Mouse (Mus musculus): Measurements from ENCODE around the gene Zkscan17. TPM values are rescaled to one million over a fixed set of nuclear protein-coding genes. Genes with fewer than 3 reads are reported as not detected.
A peak's percentile ranks its signal among the peaks of the same experiment; 100 is the strongest.

The Zkscan17 gene
- total and polyA plus RNA-seq, 3 experiments: 8.9 to 49.9 (median 36.8) TPM

GRCm38 (mm10) chr11:59472326-59472677 is 54.2 kb downstream of the Zkscan17 start, which contains the start of gene Zfp867 (continued):
- TF ChIP-seq TBP (conservative IDR thresholded peaks at IDR 0.05; ENCODE audit: low read depth, low read length) (peak; percentile 94), IRF4 (IDR thresholded peaks at IDR 0.05; ENCODE audit: low read depth, low read length) (no peak), UBTF (IDR thresholded peaks at IDR 0.05; ENCODE audit: low read depth, low read length) (no peak), ZKSCAN1 (IDR thresholded peaks at IDR 0.05; ENCODE audit: borderline replicate concordance, low read depth, low read length) (no peak), ZMIZ1 (IDR thresholded peaks at IDR 0.05; ENCODE audit: low read depth, low read length) (peak; percentile 78)

GRCm38 (mm10) chr11:59471413-59472325 is 54.9 kb downstream of the Zkscan17 start:
- TF ChIP-seq MAX (IDR thresholded peaks at IDR 0.05; ENCODE audit: low read length): 0 out of 2 replicates have a peak, but pooled peaks have one; percentile 23
- peak; percentile 15; the same call in 1 of the 2 replicates for TF ChIP-seq ZMIZ1 (IDR thresholded peaks at IDR 0.05; ENCODE audit: low read depth, low read length)
- TF ChIP-seq EP300 (IDR thresholded peaks at IDR 0.05; ENCODE audit: low read length): no peak
- no peak for TF ChIP-seq ZC3H11A (IDR thresholded peaks at IDR 0.05; ENCODE audit: low read depth, low read length)
- peak; percentile 66; the same call in 1 of the 2 replicates for TF ChIP-seq MXI1 (IDR thresholded peaks at IDR 0.05; ENCODE audit: low read depth, low read length)
- no peak for TF ChIP-seq NELFE (IDR thresholded peaks at IDR 0.05; ENCODE audit: low read depth, low read length)
- TF ChIP-seq MEF2A (IDR thresholded peaks at IDR 0.05; ENCODE audit: borderline replicate concordance, low read depth, low read length): 0 out of 2 replicates have a peak, but pooled peaks have one; percentile 6
- TF ChIP-seq TBP (conservative IDR thresholded peaks at IDR 0.05; ENCODE audit: low read depth, low read length): no peak
- peak; percentile 72 for TF ChIP-seq ZNF384 (IDR thresholded peaks at IDR 0.05; ENCODE audit: low read depth, low read length)
- TF ChIP-seq CHD1 (IDR thresholded peaks at IDR 0.05; ENCODE audit: low read depth, low read length): peak; percentile 60; the same call in 1 of the 2 replicates
- no peak for TF ChIP-seq MAFK (IDR thresholded peaks at IDR 0.05; ENCODE audit: insufficient replicate concordance, low read length)
- Histone ChIP-seq H3K4me1 (ENCODE audit: control insufficient read depth in 1 of 2, insufficient read depth in 2 of 2) (peaks cover 3 to 16% of the 10 kb centered on the region in 2 experiments; a peak in 3 of 4 replicates), H3K9me3 (replicated peaks; ENCODE audit: low read length) (no peaks in the 10 kb centered on the region), H3K79me2 (replicated peaks; ENCODE audit: control insufficient read depth, extremely low read depth, insufficient read depth, poor library complexity, severe bottlenecking) (peaks cover 8% of the 10 kb centered on the region; the same call in 1 of the 2 replicates), H3K4me2 (ENCODE audit: insufficient read depth, low read depth, poor library complexity, severe bottlenecking) (peak overlapping the region; percentile 95), H3K36me3 (replicated peaks in 1 of 2; ENCODE audit: control insufficient read depth in 1 of 2, insufficient read depth in 1 of 2, low read length in 1 of 2) (peaks cover 0 to 9% of the 10 kb centered on the region in 2 experiments), H3K9ac (ENCODE audit: insufficient read depth, low read depth) (peak overlapping the region; percentile 89), H3K27ac (ENCODE audit: insufficient read depth, low read depth) (peak overlapping the region; percentile 44), H3K4me3 (replicated peaks in 1 of 3; ENCODE audit: low read depth in 2 of 3, low read length in 2 of 3, poor library complexity in 1 of 3) (peak overlapping the region; percentile 83 to 97 (median 83)), H3K27me3 (replicated peaks) (peaks cover 4% of the 10 kb centered on the region)
- dilution Hi-C loops (cut with MboI; ENCODE audit: extremely low pct_ligation_motif_present, extremely low pct_unique_long_range_greater_than_20kb, low sequenced_read_pairs): no loop called here
- DNase-seq (ENCODE audit: extremely low read depth): peak; percentile 29
- in situ Hi-C loops (cut with MboI; ENCODE audit: low pct_ligation_motif_present, low pct_unique_long_range_greater_than_20kb, low sequenced_read_pairs): no loop called here

GRCm38 (mm10) chr11:59460459-59460858 is 66.1 kb downstream of the Zkscan17 start:
- H3K27ac ChIP-seq (ENCODE audit: insufficient read depth, low read depth): no peak overlapping the region
- no peak for TF ChIP-seq MXI1 (IDR thresholded peaks at IDR 0.05; ENCODE audit: low read depth, low read length)
- TF ChIP-seq E2F4 (IDR thresholded peaks at IDR 0.05; ENCODE audit: insufficient replicate concordance, low read depth, low read length): no peak
- no peak for TF ChIP-seq ZMIZ1 (IDR thresholded peaks at IDR 0.05; ENCODE audit: low read depth, low read length)
- no peak for TF ChIP-seq HCFC1 (IDR thresholded peaks at IDR 0.05; ENCODE audit: low read depth, low read length)
- no peak for TF ChIP-seq ZKSCAN1 (IDR thresholded peaks at IDR 0.05; ENCODE audit: borderline replicate concordance, low read depth, low read length)
- no peak for TF ChIP-seq USF1 (IDR thresholded peaks at IDR 0.05; ENCODE audit: low read depth, low read length)
- TF ChIP-seq MAZ (IDR thresholded peaks at IDR 0.05; ENCODE audit: low read depth, low read length): no peak
- no peak for TF ChIP-seq CHD2 (IDR thresholded peaks at IDR 0.05; ENCODE audit: low read length)
- no peak for TF ChIP-seq RCOR1 (conservative IDR thresholded peaks at IDR 0.05; ENCODE audit: low read depth, low read length)
- no peak for TF ChIP-seq UBTF (IDR thresholded peaks at IDR 0.05; ENCODE audit: low read depth, low read length)
- TF ChIP-seq ZC3H11A (IDR thresholded peaks at IDR 0.05; ENCODE audit: low read depth, low read length): no peak
- TF ChIP-seq ELF1 (IDR thresholded peaks at IDR 0.05; ENCODE audit: low read depth, low read length): no peak
- no peak for TF ChIP-seq POLR2AphosphoS2 (IDR thresholded peaks at IDR 0.05; ENCODE audit: low read depth, low read length)
- DNase-seq (ENCODE audit: extremely low read depth): no peak
- H3K4me3 ChIP-seq (replicated peaks in 1 of 3; ENCODE audit: low read depth in 2 of 3, low read length in 2 of 3, poor library complexity in 1 of 3): no peak overlapping the region
- dilution Hi-C loops (cut with MboI; ENCODE audit: extremely low pct_ligation_motif_present, extremely low pct_unique_long_range_greater_than_20kb, low sequenced_read_pairs) (no loop called here), in situ Hi-C loops (cut with MboI; ENCODE audit: low pct_ligation_motif_present, low pct_unique_long_range_greater_than_20kb, low sequenced_read_pairs) (no loop called here)
- no peak overlapping the region for H3K9ac ChIP-seq (ENCODE audit: insufficient read depth, low read depth)
- H3K79me2 ChIP-seq (replicated peaks; ENCODE audit: control insufficient read depth, extremely low read depth, insufficient read depth, poor library complexity, severe bottlenecking): no peaks in the 10 kb centered on the region
- H3K9me3 ChIP-seq (replicated peaks; ENCODE audit: low read length): peaks cover 29% of the 10 kb centered on the region
- peaks cover 46 to 84% of the 10 kb centered on the region in 2 experiments for H3K36me3 ChIP-seq (replicated peaks in 1 of 2; ENCODE audit: control insufficient read depth in 1 of 2, insufficient read depth in 1 of 2, low read length in 1 of 2)
- H3K4me1 ChIP-seq (ENCODE audit: control insufficient read depth in 1 of 2, insufficient read depth in 2 of 2): no peaks in the 10 kb centered on the region
- no peaks in the 10 kb centered on the region for H3K27me3 ChIP-seq (replicated peaks)
- no peak overlapping the region for H3K4me2 ChIP-seq (ENCODE audit: insufficient read depth, low read depth, poor library complexity, severe bottlenecking)
